Mouse (Mus musculus): ENCODE data around the gene Zfp286.

GRCm38 (mm10) chr11:62826106-62826733 is 37.0 kb upstream of the Zfp286 start:
- TF ChIP-seq CTCF (IDR thresholded peaks at IDR 0.05; ENCODE audit: extremely low read depth, insufficient read depth, insufficient read length, insufficient replicate concordance) = no peak
- no peak for TF ChIP-seq POLR2A (IDR thresholded peaks at IDR 0.05; ENCODE audit: low read depth, low read length)

Data from spleen, adult 2 months (tissue).